Mouse (Mus musculus) intestine, postnatal 0 days (tissue): ENCODE measurements around the gene Mrpl14. TPM values are rescaled to one million over a fixed set of nuclear protein-coding genes. Genes with fewer than 3 reads are reported as not detected.
A peak's percentile ranks its signal among the peaks of the same experiment; 100 is the strongest.

ENCODE experiments used
- ATAC-seq: fragments of 200-750 bp; cut with Nextera tagmentation; 2 replicates; pipeline ENCODE4 v1.8.0; 2017; ENCODE audit warnings: mild to moderate bottlenecking, moderate TSS enrichment, moderate library complexity
- H3K27ac ChIP-seq: fragments of 300-500 bp; sonication (generic); 2 replicates; pipeline ENCODE4 v1.5.1; 2014; ENCODE audit warnings: mild to moderate bottlenecking, low read depth, low read length, moderate library complexity
- H3K27me3 ChIP-seq: fragments of 300-500 bp; sonication (generic); replicated peaks from 2 replicates; pipeline ENCODE4 v1.6.1; 2014; ENCODE audit warnings: low read length, mixed read lengths; ENCODE audit not compliant: control insufficient read depth, insufficient read depth
- H3K36me3 ChIP-seq: fragments of 300-500 bp; sonication (generic); 2 replicates; pipeline ENCODE4 v1.6.1; 2014; ENCODE audit warnings: mild to moderate bottlenecking, moderate library complexity; ENCODE audit not compliant: control insufficient read depth, insufficient read depth
- H3K4me1 ChIP-seq: fragments of 300-500 bp; sonication (generic); replicated peaks from 2 replicates; pipeline ENCODE4 v1.6.1; 2014; ENCODE audit warnings: antibody characterized with exemption, low read length, mixed read lengths; ENCODE audit not compliant: control insufficient read depth, insufficient read depth
- H3K4me2 ChIP-seq: fragments of 300-500 bp; sonication (generic); replicated peaks from 2 replicates; pipeline ENCODE4 v1.6.1; 2014; ENCODE audit warnings: low read depth, mild to moderate bottlenecking, moderate library complexity
- H3K4me3 ChIP-seq: fragments of 300-500 bp; sonication (generic); 2 replicates; pipeline ENCODE4 v1.5.1; 2014; ENCODE audit warnings: low read depth, low read length
- H3K9ac ChIP-seq: fragments of 300-500 bp; sonication (generic); 2 replicates; pipeline ENCODE4 v1.6.1; 2014; ENCODE audit warnings: mild to moderate bottlenecking, low read depth, low read length
- H3K9me3 ChIP-seq: fragments of 300-500 bp; sonication (generic); 2 replicates; pipeline ENCODE4 v1.6.1; 2016; ENCODE audit warnings: mixed run types; ENCODE audit not compliant: control insufficient read depth
- CTCF ChIP-seq: sonication (generic); IDR thresholded peaks from 2 replicates; pipeline ENCODE4 v1.5.1; 2016; ENCODE audit warnings: low read depth, mild to moderate bottlenecking, control low read depth, antibody characterized with exemption, moderate library complexity
- WGBS: fragments of 180-500 bp; shearing (Covaris S2); extraction: QIAGEN DNeasy Blood & Tissue Kit; methylation state at CpG from one replicate; pipeline ENCODE4 v1.1.7; 2014; 5-methylcytosine and 5-hydroxymethylcytosine counted together
- polyA plus RNA-seq: library from polyadenylated mRNA; unstranded; fragments of >200 nt; fragmentation: Nextera tagmentation; extraction: Ambion mirVana; gene quantifications from 2 replicates; pipeline ENCODE4 v1.2.1, GENCODE M21; 2015

Gene Mrpl14
- polyA plus RNA-seq, 1 experiment from 2014 or later, result 127 TPM

GRCm38 (mm10) chr17:45735382-45736310, 49.5 kb downstream of the Mrpl14 start:
- Histone ChIP-seq H3K4me3 (peak overlapping the region; percentile 54), H3K4me2 (peak overlapping the region; percentile 91), H3K27me3 (no peaks in the 10 kb centered on the region), H3K9me3 (no peaks in the 10 kb centered on the region), H3K36me3 (no peaks in the 10 kb centered on the region), H3K4me1 (peaks cover 5% of the 10 kb centered on the region; the same call in 1 of the 2 replicates), H3K9ac (no peak overlapping the region), H3K27ac (peak overlapping the region; percentile 46; the same call in 1 of the 2 replicates)
- TF ChIP-seq CTCF, result peak; percentile 94
- 0 out of 2 replicates have a peak, but pooled peaks have one; percentile 28 for ATAC-seq
- WGBS, result 10% methylated on average over 10 of the region's 10 CpGs

- TF ChIP-seq CTCF, result no peak
- Histone ChIP-seq H3K4me2 (peak overlapping the region; percentile 91), H3K36me3 (no peaks in the 10 kb centered on the region), H3K9ac (peak overlapping the region; percentile 42), H3K27me3 (no peaks in the 10 kb centered on the region), H3K27ac (peak overlapping the region; percentile 46), H3K4me3 (peak overlapping the region; percentile 54), H3K4me1 (peaks cover 5% of the 10 kb centered on the region; the same call in 1 of the 2 replicates), H3K9me3 (no peaks in the 10 kb centered on the region)
- WGBS, result 1% methylated on average over 39 of the region's 72 CpGs
- ATAC-seq, result peak; percentile 73
Observed at GRCm38 (mm10) chr17:45736311-45737077, 50.4 kb downstream of the Mrpl14 start.

- H3K4me3 ChIP-seq, result peak overlapping the region; percentile 54
- no peaks in the 10 kb centered on the region for H3K36me3 ChIP-seq
- no peaks in the 10 kb centered on the region for H3K9me3 ChIP-seq
- peak overlapping the region; percentile 42 for H3K9ac ChIP-seq
- peak; percentile 46 for ATAC-seq
- H3K4me1 ChIP-seq, result peaks cover 5% of the 10 kb centered on the region; the same call in 1 of the 2 replicates
- H3K4me2 ChIP-seq, result peak overlapping the region; percentile 91
- H3K27me3 ChIP-seq, result no peaks in the 10 kb centered on the region
- TF ChIP-seq CTCF, result no peak
- 11% methylated on average over 10 of the region's 10 CpGs for WGBS
- H3K27ac ChIP-seq, result 0 out of 2 replicates have a peak overlapping the region, but pooled peaks have one; percentile 46
Observed at GRCm38 (mm10) chr17:45737078-45737601, 51.0 kb downstream of the Mrpl14 start.

GRCm38 (mm10) chr17:45742371-45743147, 56.4 kb downstream of the Mrpl14 start:
- Histone ChIP-seq H3K27ac (no peak overlapping the region), H3K9ac (no peak overlapping the region), H3K4me1 (no peaks in the 10 kb centered on the region), H3K27me3 (no peaks in the 10 kb centered on the region), H3K4me2 (no peak overlapping the region), H3K9me3 (no peaks in the 10 kb centered on the region), H3K4me3 (no peak overlapping the region), H3K36me3 (no peaks in the 10 kb centered on the region)
- ATAC-seq, result no peak
- no peak for TF ChIP-seq CTCF
- 44% methylated on average over 13 of the region's 13 CpGs for WGBS

GRCm38 (mm10) chr17:45745629-45746028, 59.5 kb downstream of the Mrpl14 start:
- Histone ChIP-seq H3K36me3 (no peaks in the 10 kb centered on the region), H3K9ac (no peak overlapping the region), H3K27me3 (no peaks in the 10 kb centered on the region), H3K27ac (no peak overlapping the region), H3K4me3 (no peak overlapping the region), H3K4me1 (no peaks in the 10 kb centered on the region), H3K9me3 (no peaks in the 10 kb centered on the region), H3K4me2 (no peak overlapping the region)
- 89% methylated on average over 2 of the region's 2 CpGs for WGBS
- no peak for TF ChIP-seq CTCF
- no peak for ATAC-seq
